Mouse (Mus musculus) erythroid progenitor cell, adult 5-6 weeks (primary cell): ENCODE measurements at regions not wholly inside any gene's neighbourhood (a gene's known extent, or its start where the extent isn't known, plus 50 kb on each side); places are given as distances from the start of the nearest gene placed in this dataset.

Source experiments
- ATAC-seq: replicated peaks from 2 replicates; pipeline ENCODE4 v1.8.0; 2016; ENCODE audit warnings: moderate number of reproducible peaks, mild to moderate bottlenecking, moderate TSS enrichment, inconsistent platforms; ENCODE audit not compliant: poor library complexity, low FRiP score, severe bottlenecking

DNA sequence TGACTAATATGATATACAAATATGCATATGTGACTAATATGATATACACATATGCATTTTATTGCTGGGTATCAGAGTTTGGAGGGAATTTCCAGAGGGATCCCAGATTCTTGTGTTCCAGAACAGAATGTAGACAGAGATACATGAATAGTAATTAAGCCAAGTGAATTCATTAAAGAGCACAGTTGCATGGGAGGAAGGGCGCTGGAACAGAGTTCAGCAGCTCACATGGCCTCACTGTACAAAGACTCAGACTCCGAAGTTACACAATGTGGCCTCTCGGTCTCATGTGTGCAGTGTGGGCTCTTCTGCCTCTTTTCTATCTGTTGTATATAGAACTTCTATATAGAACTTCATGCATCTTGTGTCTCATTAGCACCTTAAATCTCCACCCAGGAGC lies 196.8 kb upstream of the Rbfox1 start:
- ATAC-seq: no peak

DNA sequence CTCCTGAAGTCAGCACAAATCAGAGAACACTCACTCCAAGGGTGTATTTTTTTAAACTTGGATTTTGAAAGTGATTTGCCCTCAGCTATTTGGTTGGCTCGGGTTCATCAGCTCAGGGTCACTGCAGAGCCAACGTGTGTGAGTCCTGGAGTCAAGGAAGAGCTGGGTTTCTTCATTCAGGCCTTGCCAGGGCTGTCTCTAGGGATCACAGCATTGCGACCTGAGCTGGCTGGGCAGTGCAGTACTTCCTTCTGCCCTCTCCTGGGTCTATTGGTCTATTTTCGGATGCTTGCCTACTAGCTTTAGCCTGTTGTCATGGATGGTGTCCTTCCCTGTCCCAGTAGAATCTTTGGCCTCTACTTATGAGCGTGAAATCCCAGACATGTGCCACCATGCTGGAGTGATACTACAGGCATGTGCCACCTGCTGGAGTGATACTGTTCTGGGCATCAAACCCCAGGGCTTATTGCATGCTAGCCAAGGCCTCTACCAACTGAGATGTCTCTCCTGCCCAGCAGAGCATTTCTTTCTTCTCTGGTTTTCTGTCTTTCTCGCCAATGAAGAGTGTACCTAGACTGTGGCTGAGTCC lies 211.7 kb upstream of the Rbfox1 start:
- ATAC-seq: no peak

GRCm38 (mm10) chr16:5672871-5673270 lies 212.3 kb upstream of the Rbfox1 start:
- no peak for ATAC-seq

DNA sequence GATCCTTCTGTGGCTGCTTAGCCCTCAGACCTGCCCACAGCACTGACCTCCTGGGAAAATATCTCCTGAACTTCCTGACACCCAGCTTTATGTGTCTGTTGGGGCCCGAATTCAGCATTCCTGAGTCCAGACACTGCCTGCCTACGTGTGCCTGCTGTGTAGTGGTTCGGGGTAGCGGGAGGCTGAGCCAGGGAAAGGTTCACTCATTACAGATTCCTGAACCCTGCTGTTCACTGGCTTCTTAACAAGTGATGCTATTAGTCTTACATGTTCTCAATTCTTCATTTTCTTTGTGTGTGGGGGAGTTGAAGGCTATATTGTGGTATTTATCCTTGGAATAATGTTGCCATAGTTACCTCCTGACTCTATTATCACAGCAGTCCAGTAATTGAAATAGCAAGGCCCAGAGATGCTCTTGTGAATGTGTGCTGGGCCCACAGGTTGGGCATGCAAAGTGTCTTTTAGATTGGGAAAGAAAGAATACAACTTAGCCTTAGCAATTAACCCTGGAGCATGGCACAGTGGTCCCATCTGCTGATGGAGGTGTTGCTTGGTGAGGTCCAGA lies 216.7 kb upstream of the Rbfox1 start:
- no peak for ATAC-seq

- ATAC-seq: no peak
Observed at GRCm38 (mm10) chr16:5661918-5662317, 223.2 kb upstream of the Rbfox1 start.

- ATAC-seq: no peak
Observed at GRCm38 (mm10) chr16:5651551-5651950, 233.6 kb upstream of the Rbfox1 start.

DNA sequence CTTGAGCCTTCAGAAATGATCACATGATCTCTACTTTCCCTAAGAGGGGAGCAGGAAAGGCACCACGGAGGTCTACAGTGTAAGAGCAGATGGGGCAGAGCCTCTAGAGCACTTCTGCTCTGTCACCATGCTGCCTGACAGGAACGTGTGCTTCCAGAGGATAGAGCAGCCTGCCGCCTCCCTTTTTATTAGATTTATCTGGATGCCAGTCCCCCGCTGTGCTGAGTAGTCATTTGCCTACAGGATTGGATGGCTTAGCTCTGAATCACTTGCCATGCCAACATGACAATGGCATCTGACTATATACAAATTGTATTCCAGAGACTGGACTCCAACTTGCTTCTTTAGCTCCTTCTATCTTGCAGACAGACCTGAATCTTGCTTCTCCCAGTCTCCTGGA lies 234.2 kb upstream of the Rbfox1 start:
- no peak for ATAC-seq

- ATAC-seq: no peak
Observed at GRCm38 (mm10) chr16:5639956-5640355, 245.2 kb upstream of the Rbfox1 start.

DNA sequence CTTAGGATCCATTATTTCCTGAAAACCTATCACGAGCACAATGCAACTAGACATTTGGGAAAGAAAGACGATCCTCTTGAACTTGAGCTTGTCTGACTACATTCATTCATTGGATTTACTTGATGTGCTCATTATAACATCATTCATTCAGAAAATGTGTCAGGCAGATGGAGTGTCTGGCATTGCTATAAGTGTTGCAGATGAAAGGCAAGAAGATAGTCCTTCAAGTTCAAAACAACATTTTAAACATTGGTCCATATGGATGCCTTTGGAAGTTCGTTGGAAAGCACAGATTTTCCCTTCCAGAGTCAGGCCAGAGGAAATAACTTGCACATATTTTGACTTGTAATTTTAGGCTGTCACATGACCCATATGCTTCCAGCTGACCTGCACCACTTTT lies 255.2 kb upstream of the Rbfox1 start:
- no peak for ATAC-seq

DNA sequence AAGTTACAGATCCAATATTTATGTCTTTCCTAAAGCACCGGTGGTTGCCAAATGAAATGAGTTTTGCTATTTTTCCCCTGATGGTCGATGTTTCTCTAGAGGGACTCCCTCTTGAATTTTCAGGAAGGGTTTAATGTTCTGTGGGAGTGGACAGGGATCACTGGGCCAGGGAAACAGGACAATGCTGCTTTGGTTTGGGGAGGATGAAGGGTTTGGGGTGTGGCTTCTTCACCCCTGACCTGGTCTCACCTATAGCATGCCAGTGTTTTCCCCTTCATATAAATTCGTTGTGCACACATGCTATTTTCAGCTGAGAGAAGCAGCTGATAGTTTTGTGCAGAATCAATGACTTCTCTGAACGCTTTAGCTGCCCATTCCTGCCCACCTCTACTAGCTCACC lies 257.2 kb upstream of the Rbfox1 start:
- ATAC-seq: no peak

- no peak for ATAC-seq
Observed at GRCm38 (mm10) chr16:5627117-5627909, 257.8 kb upstream of the Rbfox1 start.

GRCm38 (mm10) chr16:5625159-5625558 lies 260.0 kb upstream of the Rbfox1 start:
- ATAC-seq: no peak

- ATAC-seq: no peak
Observed at GRCm38 (mm10) chr16:5620566-5620965, 264.6 kb upstream of the Rbfox1 start.

DNA sequence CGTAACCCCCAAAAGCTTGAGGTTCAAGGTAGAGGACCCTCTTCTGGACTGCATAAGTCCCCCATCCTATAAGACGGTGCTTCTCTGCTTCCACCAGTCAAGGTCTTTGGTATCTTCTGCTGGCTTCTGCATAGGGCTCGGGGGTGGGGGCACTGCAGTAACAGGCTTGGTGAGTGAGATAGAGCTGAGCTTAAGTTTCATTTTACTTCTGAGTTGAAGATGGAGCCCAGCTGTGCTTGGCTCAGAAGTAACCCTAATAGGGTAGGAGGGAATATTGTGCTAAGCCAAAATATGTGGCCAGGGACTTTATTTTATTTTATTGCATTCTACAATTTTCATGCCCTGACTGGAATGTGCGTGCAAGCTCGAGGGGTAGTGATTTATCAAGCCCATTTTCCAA lies 268.8 kb upstream of the Rbfox1 start:
- ATAC-seq: no peak

- no peak for ATAC-seq
Observed at GRCm38 (mm10) chr16:5595359-5595758, 289.8 kb upstream of the Rbfox1 start.

- ATAC-seq: no peak
Observed at GRCm38 (mm10) chr16:5578333-5578732, 306.8 kb upstream of the Rbfox1 start.

GRCm38 (mm10) chr16:5572780-5573179 lies 312.4 kb upstream of the Rbfox1 start:
- ATAC-seq: no peak

DNA sequence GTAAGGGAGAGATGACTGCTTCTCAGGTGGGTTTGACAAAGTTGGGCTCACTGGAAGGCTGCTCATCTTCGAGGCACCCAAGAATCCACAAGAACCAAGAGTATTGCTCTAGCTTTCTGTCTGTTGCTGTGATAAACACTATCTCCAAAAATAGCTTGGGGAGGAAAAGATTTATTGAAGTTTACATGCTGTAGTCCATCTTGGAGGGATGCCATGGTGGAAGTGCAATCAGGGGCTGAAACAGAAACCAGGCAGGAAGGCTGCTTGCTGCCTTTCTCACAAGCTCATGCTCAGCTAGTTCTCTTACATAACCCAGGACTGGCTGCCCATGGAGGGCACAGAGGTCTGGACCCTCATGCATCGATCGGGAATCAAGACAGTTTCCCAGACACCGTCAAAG lies 314.5 kb upstream of the Rbfox1 start:
- no peak for ATAC-seq

- ATAC-seq: no peak
Observed at GRCm38 (mm10) chr16:5569101-5569500, 313.3 kb upstream of the Eef2kmt start.

DNA sequence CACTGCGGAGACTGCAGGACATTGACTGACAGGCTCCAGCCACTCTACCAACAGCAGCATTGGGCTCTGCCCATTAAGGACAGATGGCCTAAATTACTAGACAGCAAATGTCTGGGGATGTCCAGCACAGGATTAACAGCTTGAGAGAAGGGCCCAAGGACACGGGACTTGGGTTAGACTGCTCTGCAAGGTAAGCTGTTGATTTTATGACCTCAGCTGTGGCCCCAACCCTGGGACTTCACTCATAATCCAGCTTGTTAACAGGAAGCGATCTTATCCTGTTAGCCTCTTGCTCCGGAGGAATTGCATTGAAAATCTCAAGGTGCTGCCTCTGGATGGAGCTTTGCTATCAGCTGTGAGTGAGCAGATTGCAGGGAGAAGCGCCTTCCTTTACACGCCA lies 293.2 kb upstream of the Eef2kmt start:
- ATAC-seq: no peak

- ATAC-seq: no peak
Observed at GRCm38 (mm10) chr16:5548602-5549001, 292.8 kb upstream of the Eef2kmt start.
